ENCODE assay signal across 8 mouse cellular contexts in genomic region chr1:171328244-171328643, GRCm38 (mm10). TPM values are rescaled to one million over a fixed set of nuclear protein-coding genes. Genes with fewer than 3 reads are reported as not detected.
DNase-seq lines count a peak whose midpoint lies in the region; ATAC-seq and TF ChIP-seq lines count a peak whose summit lies in the region.

No protein-coding gene starts in this region.

- peak overlapping the region; percentile 91 for H3K9ac ChIP-seq in hindbrain, embryonic 15.5 days
- H3K9ac ChIP-seq in midbrain, embryonic 13.5 days (replicated peaks): peak overlapping the region; percentile 81

- peak overlapping the region; percentile 92 for H3K4me3 ChIP-seq in testis, adult 2 months (ENCODE audit: control insufficient read depth, low read depth, low read length)
- peak overlapping the region; percentile 93 for H3K4me3 ChIP-seq in hindbrain, embryonic 15.5 days
- peak overlapping the region; percentile 85 for H3K4me3 ChIP-seq in midbrain, embryonic 13.5 days (replicated peaks)

- TF ChIP-seq POLR2A in testis, adult 2 months (IDR thresholded peaks at IDR 0.05; ENCODE audit: control insufficient read depth, low read depth, low read length): no peak

- H3K9me3 ChIP-seq in hindbrain, embryonic 15.5 days: no peaks in the 10 kb centered on the region
- no peaks in the 10 kb centered on the region for H3K9me3 ChIP-seq in midbrain, embryonic 13.5 days

- H3K4me2 ChIP-seq in hindbrain, embryonic 15.5 days: peak overlapping the region; percentile 88
- peak overlapping the region; percentile 72 for H3K4me2 ChIP-seq in midbrain, embryonic 13.5 days (replicated peaks)

- H3K36me3 ChIP-seq in testis, adult 2 months (ENCODE audit: control insufficient read depth, insufficient read depth, low read length): no peaks in the 10 kb centered on the region
- no peaks in the 10 kb centered on the region for H3K36me3 ChIP-seq in hindbrain, embryonic 15.5 days
- H3K36me3 ChIP-seq in midbrain, embryonic 13.5 days: peaks cover 9% of the 10 kb centered on the region; the same call in 1 of the 2 replicates

- no peak for TF ChIP-seq CTCF in testis, adult 2 months (IDR thresholded peaks at IDR 0.05; ENCODE audit: control insufficient read depth, insufficient read depth, insufficient replicate concordance, low read depth, low read length)

- H3K27me3 ChIP-seq in testis, adult 2 months (ENCODE audit: control insufficient read depth, insufficient read depth, low read length): no peaks in the 10 kb centered on the region
- H3K27me3 ChIP-seq in hindbrain, embryonic 15.5 days: no peaks in the 10 kb centered on the region
- no peaks in the 10 kb centered on the region for H3K27me3 ChIP-seq in midbrain, embryonic 13.5 days

- 29% methylated on average over 9 of the region's 9 CpGs for WGBS in hindbrain, embryonic 15.5 days
- WGBS in midbrain, embryonic 13.5 days: 34% methylated on average over 9 of the region's 9 CpGs

- ATAC-seq in hindbrain, embryonic 15.5 days (ENCODE audit: low FRiP score, low read depth): peak; percentile 0; the same call in 1 of the 2 replicates
- ATAC-seq in midbrain, embryonic 13.5 days: 0 out of 2 replicates have a peak, but pooled peaks have one; percentile 0
- no peak for ATAC-seq in megakaryocyte progenitor cell, adult 5-6 weeks (replicated peaks; ENCODE audit: poor library complexity)

- peaks cover 8% of the 10 kb centered on the region for H3K4me1 ChIP-seq in testis, adult 2 months (ENCODE audit: control insufficient read depth, insufficient read depth, low read length)
- peaks cover 30% of the 10 kb centered on the region for H3K4me1 ChIP-seq in hindbrain, embryonic 15.5 days (replicated peaks)
- peaks cover 55% of the 10 kb centered on the region for H3K4me1 ChIP-seq in midbrain, embryonic 13.5 days (replicated peaks)

- intact Hi-C loops in gastrocnemius, postnatal 14 days (cut with DNase I; ENCODE audit: low total_unique reads): no loop called here

- peak; percentile 33 for DNase-seq in adrenal gland, postnatal 14 days
- DNase-seq in adrenal gland, postnatal 4 days (ENCODE audit: low spot score in 2 of 2): no peak
- DNase-seq in testis, postnatal 14 days (ENCODE audit: low spot score): no peak
- DNase-seq in gastrocnemius, postnatal 14 days: no peak

- peak overlapping the region; percentile 96 for H3K27ac ChIP-seq in testis, adult 2 months (ENCODE audit: control insufficient read depth, insufficient read depth, low read depth, low read length)
- H3K27ac ChIP-seq in hindbrain, embryonic 15.5 days (replicated peaks): peak overlapping the region; percentile 99
- H3K27ac ChIP-seq in midbrain, embryonic 13.5 days: peak overlapping the region; percentile 98

RNA-seq across cellular contexts. Expression of gene Dedd, which starts 0.7 kb away (rescaled TPM):
- 33.7 and 36.1 TPM in 2 replicates for total RNA-seq in adrenal gland, postnatal 14 days (2021)
- 10 to 100 TPM; 41.2 to 43.1 TPM for total RNA-seq in adrenal gland, postnatal 4 days (2021)
- 158 and 176 TPM in 2 replicates for polyA plus RNA-seq in testis, adult 2 months (2012; rRNA removed)
- 47.3 and 51.6 TPM in 2 replicates for polyA plus RNA-seq in hindbrain, embryonic 15.5 days (2015; fragmentation: Nextera tagmentation; extraction: Ambion mirVana)
- 54.3 and 56.9 TPM in 2 replicates for polyA plus RNA-seq in midbrain, embryonic 13.5 days (2015; fragmentation: Nextera tagmentation; extraction: Ambion mirVana)
- 24.6 and 25.4 TPM in 2 replicates for total RNA-seq in megakaryocyte progenitor cell, adult 5-6 weeks (2015)
- total RNA-seq in megakaryocyte progenitor cell, adult 5-6 weeks (2017): 11.6 and 18.6 TPM in 2 replicates
- total RNA-seq in gastrocnemius, postnatal 14 days (2021): 10 to 100 TPM; 26.3 to 27.7 TPM

RNA-seq across cellular contexts. Expression of gene Nit1, which starts 17.2 kb away (rescaled TPM):
- total RNA-seq in adrenal gland, postnatal 14 days (2021): 62.1 and 62.8 TPM in 2 replicates
- total RNA-seq in adrenal gland, postnatal 4 days (2021): 10 to 100 TPM; 62.0 to 68.3 TPM
- polyA plus RNA-seq in testis, adult 2 months (2012; rRNA removed): 74.2 and 82.8 TPM in 2 replicates
- 51.4 and 52.1 TPM in 2 replicates for polyA plus RNA-seq in hindbrain, embryonic 15.5 days (2015; fragmentation: Nextera tagmentation; extraction: Ambion mirVana)
- 57.5 and 61.3 TPM in 2 replicates for polyA plus RNA-seq in midbrain, embryonic 13.5 days (2015; fragmentation: Nextera tagmentation; extraction: Ambion mirVana)
- 7.6 and 9.8 TPM in 2 replicates for total RNA-seq in megakaryocyte progenitor cell, adult 5-6 weeks (2015)
- 31.7 and 34.1 TPM in 2 replicates for total RNA-seq in megakaryocyte progenitor cell, adult 5-6 weeks (2017)
- 10 to 100 TPM; 19.3 to 25.3 TPM for total RNA-seq in gastrocnemius, postnatal 14 days (2021)

RNA-seq across cellular contexts. Expression of gene Pfdn2, which starts 17.2 kb away (rescaled TPM):
- total RNA-seq in adrenal gland, postnatal 14 days (2021): 140 and 148 TPM in 2 replicates
- total RNA-seq in adrenal gland, postnatal 4 days (2021): 100 to 1,000 TPM; 120 to 125 TPM
- polyA plus RNA-seq in testis, adult 2 months (2012; rRNA removed): 23.9 and 25.8 TPM in 2 replicates
- polyA plus RNA-seq in hindbrain, embryonic 15.5 days (2015; fragmentation: Nextera tagmentation; extraction: Ambion mirVana): 139 and 153 TPM in 2 replicates
- 166 and 177 TPM in 2 replicates for polyA plus RNA-seq in midbrain, embryonic 13.5 days (2015; fragmentation: Nextera tagmentation; extraction: Ambion mirVana)
- total RNA-seq in megakaryocyte progenitor cell, adult 5-6 weeks (2015): 50.2 and 52.3 TPM in 2 replicates
- total RNA-seq in megakaryocyte progenitor cell, adult 5-6 weeks (2017): 35.5 and 52.3 TPM in 2 replicates
- total RNA-seq in gastrocnemius, postnatal 14 days (2021): 10 to 100 TPM; 86.7 to 93.6 TPM

RNA-seq across cellular contexts. Expression of gene Klhdc9, which starts 32.4 kb away (rescaled TPM):
- 3.1 and 5.1 TPM in 2 replicates for total RNA-seq in adrenal gland, postnatal 14 days (2021)
- total RNA-seq in adrenal gland, postnatal 4 days (2021): 1 to 10 TPM; 6.2 to 6.8 TPM
- polyA plus RNA-seq in testis, adult 2 months (2012; rRNA removed): 10.6 and 10.9 TPM in 2 replicates
- 2.5 and 3.3 TPM in 2 replicates for polyA plus RNA-seq in hindbrain, embryonic 15.5 days (2015; fragmentation: Nextera tagmentation; extraction: Ambion mirVana)
- 4.2 and 4.6 TPM in 2 replicates for polyA plus RNA-seq in midbrain, embryonic 13.5 days (2015; fragmentation: Nextera tagmentation; extraction: Ambion mirVana)
- total RNA-seq in megakaryocyte progenitor cell, adult 5-6 weeks (2015): 0.96 TPM in 1 of 2 replicates, not detected in the other
- 0.33 and 0.71 TPM in 2 replicates for total RNA-seq in megakaryocyte progenitor cell, adult 5-6 weeks (2017)
- total RNA-seq in gastrocnemius, postnatal 14 days (2021): under 1 TPM; 0.20 to 0.27 TPM

RNA-seq across cellular contexts. Expression of gene Ufc1, which starts 33.4 kb away (rescaled TPM):
- total RNA-seq in adrenal gland, postnatal 14 days (2021): 128 and 133 TPM in 2 replicates
- total RNA-seq in adrenal gland, postnatal 4 days (2021): 100 to 1,000 TPM; 138 to 155 TPM
- 19.1 and 20.0 TPM in 2 replicates for polyA plus RNA-seq in testis, adult 2 months (2012; rRNA removed)
- polyA plus RNA-seq in hindbrain, embryonic 15.5 days (2015; fragmentation: Nextera tagmentation; extraction: Ambion mirVana): 109 and 110 TPM in 2 replicates
- polyA plus RNA-seq in midbrain, embryonic 13.5 days (2015; fragmentation: Nextera tagmentation; extraction: Ambion mirVana): 112 and 126 TPM in 2 replicates
- total RNA-seq in megakaryocyte progenitor cell, adult 5-6 weeks (2015): 127 and 149 TPM in 2 replicates
- total RNA-seq in megakaryocyte progenitor cell, adult 5-6 weeks (2017): 93.2 and 115 TPM in 2 replicates
- total RNA-seq in gastrocnemius, postnatal 14 days (2021): 10 to 100 TPM; 84.3 to 87.2 TPM
